Mouse (Mus musculus) heart, embryonic 13.5 days (tissue): ENCODE results near the gene Trio. TPM values are rescaled to one million over a fixed set of nuclear protein-coding genes. Genes with fewer than 3 reads are reported as not detected.

Experiments
- ATAC-seq: fragments of 200-750 bp; cut with Nextera tagmentation; 2 replicates; pipeline ENCODE4 v1.8.0; 2017; ENCODE audit warnings: moderate TSS enrichment; ENCODE audit not compliant: insufficient number of reproducible peaks, low FRiP score, low TSS enrichment; ENCODE audit errors: extremely low read depth
- H3K27ac ChIP-seq: fragments of 300-500 bp; sonication (generic); replicated peaks from 2 replicates; pipeline ENCODE4 v1.5.1; 2015; ENCODE audit warnings: moderate library complexity, mild to moderate bottlenecking, inconsistent platforms
- H3K27me3 ChIP-seq: fragments of 300-500 bp; sonication (generic); replicated peaks from 2 replicates; pipeline ENCODE4 v1.6.1; 2015; ENCODE audit warnings: mild to moderate bottlenecking, inconsistent platforms
- H3K36me3 ChIP-seq: fragments of 300-500 bp; sonication (generic); 2 replicates; pipeline ENCODE4 v1.6.1; 2015; ENCODE audit warnings: mild to moderate bottlenecking, inconsistent platforms
- H3K4me1 ChIP-seq: fragments of 300-500 bp; sonication (generic); 2 replicates; pipeline ENCODE4 v1.6.1; 2015; ENCODE audit warnings: inconsistent platforms
- H3K4me2 ChIP-seq: fragments of 300-500 bp; sonication (generic); 2 replicates; pipeline ENCODE4 v1.6.1; 2015; ENCODE audit warnings: inconsistent platforms, mild to moderate bottlenecking, moderate library complexity
- H3K4me3 ChIP-seq: fragments of 300-500 bp; sonication (generic); 2 replicates; pipeline ENCODE4 v1.5.1; 2015; ENCODE audit warnings: moderate library complexity, mild to moderate bottlenecking, inconsistent platforms
- H3K9ac ChIP-seq: fragments of 300-500 bp; sonication (generic); 2 replicates; pipeline ENCODE4 v1.6.1; 2015; ENCODE audit warnings: inconsistent platforms, mild to moderate bottlenecking, moderate library complexity
- H3K9me3 ChIP-seq: fragments of 300-500 bp; sonication (generic); 2 replicates; pipeline ENCODE4 v1.6.1; 2016; ENCODE audit warnings: inconsistent platforms
- WGBS: fragments of 180-500 bp; shearing (Covaris S2); methylation state at CpG from one replicate; pipeline ENCODE4 v1.1.7; 2015; ENCODE audit warnings: mixed read lengths; 5-methylcytosine and 5-hydroxymethylcytosine counted together
- polyA plus RNA-seq: library from polyadenylated mRNA; unstranded; fragments of >200 nt; fragmentation: Nextera tagmentation; extraction: Ambion mirVana; gene quantifications from 2 replicates; pipeline ENCODE4 v1.2.1, GENCODE M21; 2015

Gene Trio
- polyA plus RNA-seq, 1 experiment from 2014 or later = 17.5 TPM

DNA sequence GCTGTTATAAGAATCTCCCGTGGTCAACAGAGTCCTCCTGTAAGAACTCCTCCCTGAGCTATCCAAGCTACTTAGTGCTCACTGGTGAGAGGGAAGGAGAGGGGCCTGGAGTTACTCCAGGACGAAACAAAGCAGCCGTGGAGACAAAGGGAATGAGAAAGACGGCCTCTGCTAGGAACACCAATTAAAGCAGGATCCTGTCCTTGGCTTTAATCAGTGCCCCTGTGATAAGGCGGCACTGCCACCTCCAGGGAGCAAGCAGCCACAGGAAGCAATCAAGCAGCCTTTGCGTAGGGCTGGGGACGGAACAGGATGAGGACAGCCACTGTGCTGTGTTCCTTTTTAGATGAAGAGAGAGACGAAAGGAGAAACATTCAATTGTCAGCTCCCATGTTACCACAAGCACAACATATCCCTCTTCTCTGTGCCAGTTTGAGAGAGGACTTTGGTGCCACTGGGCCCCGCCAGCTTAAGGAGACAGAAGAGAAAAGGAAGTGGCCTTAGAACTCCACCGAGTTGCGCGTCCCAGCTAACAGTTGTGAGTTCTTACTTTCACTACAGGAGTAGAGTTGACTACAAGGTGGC, 242.0 kb downstream of the Trio start:
- 17% methylated on average over 12 of the region's 12 CpGs for WGBS
- peak overlapping the region; percentile 13; the same call in 1 of the 2 replicates for H3K4me3 ChIP-seq
- peaks cover 100% of the 10 kb centered on the region for H3K4me1 ChIP-seq
- no peaks in the 10 kb centered on the region for H3K36me3 ChIP-seq
- peak overlapping the region; percentile 69 for H3K4me2 ChIP-seq
- peak overlapping the region; percentile 76 for H3K9ac ChIP-seq
- peak overlapping the region; percentile 93 for H3K27ac ChIP-seq
- H3K9me3 ChIP-seq = no peaks in the 10 kb centered on the region
- H3K27me3 ChIP-seq = no peaks in the 10 kb centered on the region
- no peak for ATAC-seq

DNA sequence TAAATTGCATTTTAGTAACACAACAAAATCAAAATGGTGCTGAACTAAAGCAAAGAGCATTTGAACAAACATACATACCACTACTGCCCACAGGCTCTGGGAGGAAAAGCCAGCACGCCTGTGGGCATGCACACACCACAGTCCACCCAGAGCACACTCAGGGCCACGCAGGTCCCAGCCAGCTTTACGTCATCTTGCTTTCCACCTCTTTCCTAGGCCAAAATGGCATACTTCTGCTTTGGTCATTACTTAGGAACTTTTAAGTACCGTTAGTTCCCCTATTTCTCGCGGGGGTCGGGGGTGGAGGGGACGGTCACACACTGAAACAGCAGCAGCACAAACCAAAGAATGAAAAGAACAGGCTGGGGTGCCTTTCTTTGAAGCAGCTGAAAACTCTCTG, 242.6 kb downstream of the Trio start:
- Histone ChIP-seq H3K4me1 (peaks cover 100% of the 10 kb centered on the region), H3K4me2 (peak overlapping the region; percentile 69), H3K4me3 (no peak overlapping the region), H3K9ac (peak overlapping the region; percentile 76), H3K36me3 (no peaks in the 10 kb centered on the region), H3K27ac (peak overlapping the region; percentile 93), H3K27me3 (no peaks in the 10 kb centered on the region), H3K9me3 (no peaks in the 10 kb centered on the region)
- ATAC-seq = no peak
- WGBS = 45% methylated on average over 8 of the region's 8 CpGs

DNA sequence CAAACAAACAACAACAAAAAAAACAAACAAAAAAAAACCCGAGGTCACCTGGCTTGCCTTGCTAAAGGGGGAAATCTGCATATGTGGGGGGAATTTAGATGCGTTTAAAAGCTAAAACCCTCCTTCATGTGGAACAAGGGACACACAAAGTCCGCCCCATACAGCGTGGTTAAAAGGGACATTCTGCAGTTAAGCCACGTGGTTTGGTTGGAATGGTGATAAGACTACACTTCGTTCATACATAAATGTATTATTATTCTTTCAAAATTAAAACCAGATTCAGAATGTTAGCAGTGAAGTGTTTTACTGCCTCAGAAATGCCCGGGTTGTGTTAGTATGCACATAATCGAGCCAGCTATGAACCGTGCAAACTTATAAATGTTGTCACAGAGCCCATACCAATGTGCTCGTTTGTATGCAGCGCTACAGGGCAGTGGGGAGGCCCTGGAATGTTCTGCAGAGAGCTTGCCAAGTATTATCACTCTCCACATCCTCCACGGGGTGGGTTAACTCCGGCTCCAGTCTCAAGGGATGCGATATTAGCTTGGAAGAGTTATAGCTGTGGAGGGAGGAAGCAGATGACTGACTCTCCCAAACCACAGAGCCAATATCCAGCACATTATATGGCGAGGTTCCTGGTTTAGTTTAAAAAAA, 243.1 kb downstream of the Trio start:
- WGBS = 24% methylated on average over 15 of the region's 15 CpGs
- peak overlapping the region; percentile 37; the same call in 1 of the 2 replicates for H3K9ac ChIP-seq
- H3K4me3 ChIP-seq = no peak overlapping the region
- H3K36me3 ChIP-seq = no peaks in the 10 kb centered on the region
- ATAC-seq = 0 out of 2 replicates have a peak, but pooled peaks have one; percentile 26
- H3K4me1 ChIP-seq = peaks cover 100% of the 10 kb centered on the region
- H3K9me3 ChIP-seq = no peaks in the 10 kb centered on the region
- H3K27ac ChIP-seq = peak overlapping the region; percentile 93
- H3K4me2 ChIP-seq = peak overlapping the region; percentile 69
- no peaks in the 10 kb centered on the region for H3K27me3 ChIP-seq

DNA sequence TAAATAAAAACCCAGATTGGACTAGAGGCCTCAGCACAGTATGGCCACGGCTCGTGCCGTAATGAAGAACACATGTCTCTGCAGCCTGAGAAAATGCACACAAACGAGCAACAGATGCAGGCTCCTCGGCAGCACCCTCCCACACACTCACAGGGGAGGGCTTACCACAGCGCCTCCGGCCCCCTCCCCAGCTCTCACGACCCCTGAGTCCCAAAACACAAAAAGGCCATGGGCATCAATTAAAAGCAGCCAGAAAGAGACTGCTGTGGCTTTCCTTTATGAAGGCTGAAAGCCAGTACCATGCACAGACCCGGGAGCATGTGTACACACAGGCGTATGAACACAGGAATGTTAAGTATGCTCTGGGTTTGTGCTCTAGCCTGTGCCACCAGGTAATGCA, 245.8 kb downstream of the Trio start:
- H3K36me3 ChIP-seq = peaks cover 8% of the 10 kb centered on the region; the same call in 1 of the 2 replicates
- H3K27ac ChIP-seq = peak overlapping the region; percentile 93
- no peaks in the 10 kb centered on the region for H3K27me3 ChIP-seq
- H3K4me3 ChIP-seq = no peak overlapping the region
- no peaks in the 10 kb centered on the region for H3K9me3 ChIP-seq
- peak overlapping the region; percentile 33 for H3K9ac ChIP-seq
- H3K4me1 ChIP-seq = peaks cover 89% of the 10 kb centered on the region
- WGBS = 47% methylated on average over 10 of the region's 10 CpGs
- ATAC-seq = no peak
- H3K4me2 ChIP-seq = no peak overlapping the region

DNA sequence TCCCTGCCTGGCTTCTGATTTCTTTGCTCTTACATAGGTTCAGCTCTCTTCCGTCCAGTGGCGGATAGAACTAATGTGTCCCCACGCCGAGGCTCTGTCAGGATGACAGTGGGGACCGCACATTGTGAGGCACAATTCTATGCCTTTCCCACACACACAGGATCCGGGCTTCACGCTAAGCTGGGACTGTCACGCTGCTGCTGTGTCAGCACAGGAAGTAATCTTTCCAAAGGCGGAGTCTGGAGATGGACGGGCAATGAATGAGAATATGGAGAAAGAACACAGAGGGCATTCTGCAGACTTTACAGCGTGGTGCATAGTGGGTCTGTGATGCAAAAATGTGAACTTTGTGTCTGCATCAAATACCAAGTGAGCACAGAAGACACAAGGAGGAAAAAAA, 246.2 kb downstream of the Trio start:
- no peak overlapping the region for H3K4me3 ChIP-seq
- H3K9me3 ChIP-seq = no peaks in the 10 kb centered on the region
- WGBS = 57% methylated on average over 11 of the region's 11 CpGs

DNA sequence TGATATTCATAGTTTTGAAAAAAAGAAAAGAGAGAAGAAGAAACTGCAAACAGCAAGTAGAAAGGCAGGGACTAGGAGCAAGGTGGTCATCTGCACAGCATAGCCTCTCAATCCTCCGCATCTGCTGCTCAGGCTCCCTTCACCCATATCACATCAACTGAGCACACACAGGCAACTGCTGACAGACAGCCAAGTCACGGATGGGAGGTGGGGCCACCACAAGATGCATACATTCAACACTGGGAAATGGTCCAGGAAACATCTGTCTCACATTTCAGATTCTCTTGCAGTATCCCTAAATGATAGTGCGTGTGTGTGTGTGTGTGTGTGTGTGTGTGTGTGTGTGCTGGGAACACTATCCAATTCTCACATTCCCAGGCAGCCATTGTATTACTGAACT, 247.4 kb downstream of the Trio start:
- 11% methylated on average over 3 of the region's 3 CpGs for WGBS
- no peaks in the 10 kb centered on the region for H3K27me3 ChIP-seq
- peak overlapping the region; percentile 52 for H3K9ac ChIP-seq
- peaks cover 73% of the 10 kb centered on the region for H3K4me1 ChIP-seq
- H3K36me3 ChIP-seq = peaks cover 18% of the 10 kb centered on the region
- peak overlapping the region; percentile 93 for H3K27ac ChIP-seq
- H3K4me2 ChIP-seq = peak overlapping the region; percentile 44
- peak; percentile 18; the same call in 1 of the 2 replicates for ATAC-seq
- no peak overlapping the region for H3K4me3 ChIP-seq
- no peaks in the 10 kb centered on the region for H3K9me3 ChIP-seq

More for the DNA sequence above, 246.2 kb downstream of the Trio start:
- Histone ChIP-seq H3K36me3 (peaks cover 8% of the 10 kb centered on the region; the same call in 1 of the 2 replicates), H3K4me2 (no peak overlapping the region), H3K4me1 (peaks cover 85% of the 10 kb centered on the region), H3K9ac (peak overlapping the region; percentile 33; the same call in 1 of the 2 replicates), H3K27me3 (no peaks in the 10 kb centered on the region), H3K27ac (peak overlapping the region; percentile 93)
- no peak for ATAC-seq

DNA sequence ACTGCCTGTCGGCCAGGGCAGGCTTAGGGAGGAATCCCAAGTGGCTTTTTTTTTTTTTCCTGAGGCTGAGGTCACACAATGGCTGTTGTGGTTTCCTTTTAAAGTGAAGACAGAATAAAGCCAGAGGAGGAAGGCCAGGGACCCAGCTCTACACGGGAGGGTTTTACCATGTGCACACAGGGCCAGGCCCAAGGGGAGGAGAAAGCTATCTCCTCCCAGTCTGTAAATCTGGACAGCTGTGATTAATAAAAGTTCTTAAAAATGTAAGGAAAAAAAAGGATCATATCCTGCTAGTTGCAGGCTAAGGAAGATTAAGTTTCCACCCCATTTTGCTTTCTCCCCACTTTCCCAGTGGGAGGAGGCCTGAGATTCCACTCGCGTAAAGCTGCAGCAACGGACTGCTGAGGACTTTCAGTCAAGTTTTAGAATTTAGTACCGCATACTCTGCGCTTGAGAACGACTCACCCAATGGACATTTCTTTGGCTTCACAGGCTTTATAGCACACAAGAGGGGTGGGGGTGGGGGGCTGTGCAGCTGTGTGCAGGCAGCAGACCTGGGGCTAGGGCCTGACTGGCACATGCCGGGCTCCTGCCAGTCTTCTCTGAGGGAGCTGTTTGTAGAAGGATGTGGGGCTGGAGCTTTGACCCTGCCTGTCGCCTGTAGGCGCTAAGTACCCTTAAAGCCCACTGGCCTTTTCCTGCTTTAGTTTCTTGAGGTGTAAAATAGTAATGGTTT, 248.0 kb downstream of the Trio start:
- Histone ChIP-seq H3K4me1 (peaks cover 70% of the 10 kb centered on the region), H3K27ac (peak overlapping the region; percentile 93), H3K9me3 (no peaks in the 10 kb centered on the region), H3K9ac (peak overlapping the region; percentile 64), H3K4me3 (no peak overlapping the region), H3K27me3 (no peaks in the 10 kb centered on the region), H3K4me2 (peak overlapping the region; percentile 44), H3K36me3 (peaks cover 24% of the 10 kb centered on the region)
- no peak for ATAC-seq
- 29% methylated on average over 11 of the region's 11 CpGs for WGBS

DNA sequence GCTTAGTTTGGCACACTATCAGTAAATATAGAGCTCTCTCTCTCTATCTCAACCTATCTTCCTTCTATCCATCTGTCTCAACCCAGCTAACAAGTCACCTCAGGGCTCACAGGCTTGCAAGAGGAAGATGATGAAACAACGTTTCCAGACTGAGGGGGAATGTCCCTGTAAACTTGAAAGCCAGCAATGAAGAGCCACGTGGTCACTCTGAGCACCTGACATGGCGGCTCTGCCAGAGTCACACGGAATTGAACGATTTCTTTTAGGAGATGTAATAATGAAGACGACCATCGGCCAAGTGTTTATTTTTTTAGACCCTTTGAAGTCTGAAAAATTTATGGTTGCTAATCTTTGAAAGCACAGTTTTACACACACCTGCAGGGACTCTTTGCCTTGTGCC, 251.2 kb downstream of the Trio start:
- Histone ChIP-seq H3K27me3 (no peaks in the 10 kb centered on the region), H3K4me1 (peaks cover 56% of the 10 kb centered on the region), H3K9ac (no peak overlapping the region), H3K4me2 (no peak overlapping the region), H3K27ac (no peak overlapping the region), H3K4me3 (no peak overlapping the region), H3K9me3 (no peaks in the 10 kb centered on the region), H3K36me3 (peaks cover 55% of the 10 kb centered on the region)
- no peak for ATAC-seq
- 71% methylated on average over 7 of the region's 7 CpGs for WGBS

DNA sequence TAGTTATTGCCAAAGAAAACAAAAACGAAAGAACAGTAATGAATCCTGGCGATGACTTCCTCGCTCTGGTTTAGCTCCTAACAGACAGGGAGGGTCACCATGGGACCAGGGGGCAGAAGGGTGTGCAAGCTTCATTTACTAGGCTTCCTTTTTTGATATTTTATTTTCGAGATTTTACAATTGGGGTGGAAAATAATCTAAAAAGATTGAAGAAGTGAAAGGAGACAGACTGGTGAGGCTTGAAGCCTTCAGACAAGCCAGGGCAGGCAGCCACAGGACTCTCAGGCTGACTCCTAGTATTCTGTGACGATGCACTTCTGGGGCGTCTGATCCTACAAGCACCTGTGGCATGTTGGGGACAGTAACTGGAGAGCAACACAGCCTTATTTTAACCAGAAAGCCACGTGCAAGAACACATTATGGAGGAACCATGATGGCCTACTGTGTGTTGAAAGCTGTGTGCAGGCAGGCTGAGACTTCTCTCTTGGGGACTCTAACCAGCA, 253.5 kb downstream of the Trio start:
- WGBS = 62% methylated on average over 7 of the region's 7 CpGs
- H3K4me2 ChIP-seq = no peak overlapping the region
- H3K36me3 ChIP-seq = peaks cover 78% of the 10 kb centered on the region
- no peak overlapping the region for H3K4me3 ChIP-seq
- H3K9ac ChIP-seq = no peak overlapping the region
- no peak for ATAC-seq
- H3K27ac ChIP-seq = peak overlapping the region; percentile 51
- H3K9me3 ChIP-seq = no peaks in the 10 kb centered on the region
- no peaks in the 10 kb centered on the region for H3K27me3 ChIP-seq
- peaks cover 33% of the 10 kb centered on the region for H3K4me1 ChIP-seq

DNA sequence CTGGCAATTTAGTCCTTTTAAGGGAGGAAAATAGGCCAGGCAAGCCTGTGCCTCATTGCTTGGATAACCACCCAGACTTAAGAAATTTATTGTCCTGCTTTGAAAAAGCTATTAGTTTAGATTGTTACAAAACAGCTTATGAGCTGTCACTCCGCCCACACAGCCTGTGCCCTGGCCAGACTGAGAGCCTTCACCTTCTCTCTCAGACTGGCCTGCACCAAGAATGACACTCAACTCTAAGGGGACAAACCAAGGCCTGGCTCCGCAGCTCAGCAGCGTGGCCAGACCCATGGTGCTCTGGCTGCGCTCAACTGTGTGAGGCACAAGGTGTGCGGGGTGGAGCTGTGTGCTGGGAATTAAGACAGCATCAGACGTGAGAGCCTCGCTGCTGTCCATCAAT, 254.1 kb downstream of the Trio start:
- Histone ChIP-seq H3K4me1 (peaks cover 27% of the 10 kb centered on the region), H3K36me3 (peaks cover 84% of the 10 kb centered on the region), H3K9me3 (no peaks in the 10 kb centered on the region), H3K27me3 (no peaks in the 10 kb centered on the region), H3K4me3 (no peak overlapping the region), H3K9ac (no peak overlapping the region), H3K27ac (peak overlapping the region; percentile 51), H3K4me2 (no peak overlapping the region)
- ATAC-seq = no peak
- 70% methylated on average over 7 of the region's 7 CpGs for WGBS

DNA sequence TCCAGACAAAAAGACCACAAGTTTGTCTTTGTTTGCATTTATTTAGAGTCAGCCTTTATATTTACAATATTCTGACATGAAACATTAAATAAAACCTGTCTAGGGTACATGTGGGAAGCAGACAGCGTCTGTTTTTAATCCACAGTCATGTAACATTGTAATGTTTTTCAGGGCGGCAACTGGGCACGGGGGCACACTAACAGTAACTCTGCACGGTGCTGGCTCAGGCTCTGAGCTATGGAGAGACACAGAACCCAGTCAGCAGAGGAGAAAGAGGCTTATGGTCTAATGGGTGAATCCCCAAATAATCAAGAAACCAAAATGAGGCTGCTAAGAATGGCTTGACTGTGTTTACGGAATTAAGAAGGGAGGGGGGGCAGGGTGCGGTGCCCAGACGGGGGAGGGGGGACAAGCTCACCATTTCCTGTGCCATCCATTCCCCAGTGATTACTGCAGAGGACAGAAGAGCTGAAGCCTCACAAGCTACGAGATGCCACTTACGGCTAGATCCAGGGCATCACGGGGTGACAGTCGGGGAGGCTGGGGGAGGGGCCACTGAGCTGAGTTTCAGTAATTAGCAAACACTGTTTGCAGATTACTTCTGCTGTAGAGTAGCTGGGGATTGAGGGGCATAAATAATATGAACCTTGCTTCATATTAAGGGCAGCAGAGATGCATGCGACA, 255.0 kb downstream of the Trio start:
- WGBS = 76% methylated on average over 12 of the region's 12 CpGs
- ATAC-seq = no peak
- Histone ChIP-seq H3K4me3 (no peak overlapping the region), H3K36me3 (peaks cover 88% of the 10 kb centered on the region), H3K4me1 (peaks cover 20% of the 10 kb centered on the region), H3K27ac (no peak overlapping the region), H3K4me2 (no peak overlapping the region), H3K27me3 (no peaks in the 10 kb centered on the region), H3K9ac (no peak overlapping the region), H3K9me3 (no peaks in the 10 kb centered on the region)
